Mouse (Mus musculus) brain, embryonic 14.5 days (tissue): ENCODE results near the gene Adamts1.

Experiments used
- CTCF ChIP-seq: fragments of 200-500 bp; IDR thresholded peaks from 2 replicates; pipeline ENCODE4 v1.5.1; 2012; ENCODE audit warnings: inconsistent platforms, mild to moderate bottlenecking, moderate library complexity, borderline replicate concordance; ENCODE audit not compliant: insufficient read depth, insufficient read length; ENCODE audit errors: extremely low read depth
- POLR2A ChIP-seq: fragments of 200-500 bp; IDR thresholded peaks from 2 replicates; pipeline ENCODE4 v1.6.1; 2012; ENCODE audit warnings: mild to moderate bottlenecking, inconsistent platforms, borderline replicate concordance; ENCODE audit not compliant: poor library complexity, insufficient read depth, insufficient read length, severe bottlenecking; ENCODE audit errors: extremely low read depth

DNA sequence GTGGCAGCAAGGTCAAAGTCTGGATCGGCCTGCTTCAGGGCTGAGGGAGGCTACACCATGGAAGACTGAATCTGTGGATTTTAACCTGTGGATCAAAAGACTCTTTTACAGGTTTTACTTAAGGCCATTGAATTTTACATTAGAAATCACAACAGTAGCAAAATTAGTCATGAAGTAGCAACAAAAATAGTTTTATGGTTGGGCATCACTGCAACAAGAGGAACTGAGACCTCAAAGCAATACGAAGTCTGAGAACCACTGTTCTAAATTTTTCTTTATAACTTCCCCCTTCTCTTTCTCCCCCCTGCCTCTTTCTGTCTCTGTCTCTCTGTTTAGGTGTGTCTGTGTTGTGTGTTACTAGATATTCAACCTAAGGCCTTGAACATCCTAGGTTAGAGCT lies 11.2 kb upstream of the Adamts1 start:
- TF ChIP-seq CTCF (no peak), POLR2A (no peak)
